Mouse (Mus musculus) CH12.LX (cell line): ENCODE results near the gene Zfyve9. TPM values are rescaled to one million over a fixed set of nuclear protein-coding genes. Genes with fewer than 3 reads are reported as not detected.

Experiments used
- DNase-seq: peaks from one replicate; pipeline ENCODE4 v3.0.0-alpha.2; 2013; ENCODE audit errors: extremely low read depth
- H3K27ac ChIP-seq: 2 replicates; pipeline ENCODE4 v1.5.1; 2012; ENCODE audit warnings: low read depth, mild to moderate bottlenecking, control low read depth, moderate library complexity; ENCODE audit not compliant: insufficient read depth
- H3K27me3 ChIP-seq: replicated peaks from 2 replicates; pipeline ENCODE3; 2012; ENCODE audit warnings: inconsistent platforms
- H3K36me3 ChIP-seq, 2 experiments: replicated peaks in 1 of 2; 2 replicates each; pipeline versions ENCODE3 to v1.6.1; 2012; ENCODE audit warnings: inconsistent platforms in 1 of 2, low read length in 1 of 2, mild to moderate bottlenecking in 1 of 2, mixed read lengths in 1 of 2, moderate library complexity in 1 of 2; ENCODE audit not compliant: control insufficient read depth in 1 of 2, insufficient read depth in 1 of 2
- H3K4me1 ChIP-seq, 2 experiments: 2 replicates each; pipeline ENCODE4 v1.6.1; 2012; ENCODE audit warnings: inconsistent platforms in 1 of 2, moderate library complexity in 1 of 2; ENCODE audit not compliant: insufficient read depth in 2 of 2, control insufficient read depth in 1 of 2
- H3K4me2 ChIP-seq: 2 replicates; pipeline ENCODE4 v1.6.1; 2012; ENCODE audit warnings: low read depth, mild to moderate bottlenecking, control low read depth; ENCODE audit not compliant: poor library complexity, insufficient read depth, severe bottlenecking
- H3K4me3 ChIP-seq, 3 experiments: fragments of 150-350 bp in 1 of 3; sonication (generic) in 1 of 3; replicated peaks in 1 of 3; 2 replicates each; pipeline versions ENCODE3 to v1.5.1; 2011 to 2012; ENCODE audit warnings: low read depth in 2 of 3, low read length in 2 of 3, mild to moderate bottlenecking in 2 of 3, moderate library complexity in 2 of 3, control low read depth in 1 of 3, improper control_type of control experiment in 1 of 3, inconsistent platforms in 1 of 3, mixed read lengths in 1 of 3; ENCODE audit not compliant: poor library complexity in 1 of 3
- H3K79me2 ChIP-seq: replicated peaks from 2 replicates; pipeline ENCODE4 v1.6.1; 2012; ENCODE audit warnings: mild to moderate bottlenecking, moderate library complexity; ENCODE audit not compliant: control insufficient read depth, poor library complexity, insufficient read depth, severe bottlenecking; ENCODE audit errors: extremely low read depth
- H3K9ac ChIP-seq: 2 replicates; pipeline ENCODE4 v1.6.1; 2012; ENCODE audit warnings: low read depth, mild to moderate bottlenecking, control low read depth, moderate library complexity; ENCODE audit not compliant: insufficient read depth
- H3K9me3 ChIP-seq: replicated peaks from 2 replicates; pipeline ENCODE3; 2012; ENCODE audit warnings: low read length, inconsistent platforms, mixed read lengths
- BHLHE40 ChIP-seq: IDR thresholded peaks from 2 replicates; pipeline ENCODE4 v1.6.1; 2011; ENCODE audit warnings: mild to moderate bottlenecking, low read depth, low read length, improper control_type of control experiment
- CHD1 ChIP-seq: IDR thresholded peaks from 2 replicates; pipeline ENCODE4 v1.6.1; 2012; ENCODE audit warnings: low read depth, low read length, improper control_type of control experiment, inconsistent platforms
- CHD2 ChIP-seq: IDR thresholded peaks from 2 replicates; pipeline ENCODE4 v1.6.1; 2011; ENCODE audit warnings: low read length, improper control_type of control experiment
- CTCF ChIP-seq, 2 experiments: IDR thresholded peaks in 1 of 2; conservative IDR thresholded peaks in 1 of 2; 2 replicates each; pipeline ENCODE4 v1.5.1; 2011 to 2012; ENCODE audit warnings: low read depth in 2 of 2, low read length in 2 of 2, improper control_type of control experiment in 1 of 2, inconsistent platforms in 1 of 2, mild to moderate bottlenecking in 1 of 2, moderate library complexity in 1 of 2
- E2F4 ChIP-seq: IDR thresholded peaks from 2 replicates; pipeline ENCODE4 v1.6.1; 2011; ENCODE audit warnings: low read depth, low read length, improper control_type of control experiment; ENCODE audit not compliant: insufficient replicate concordance
- ELF1 ChIP-seq: IDR thresholded peaks from 2 replicates; pipeline ENCODE4 v1.6.1; 2014; ENCODE audit warnings: low read depth, mild to moderate bottlenecking, inconsistent platforms, low read length, improper control_type of control experiment
- EP300 ChIP-seq: IDR thresholded peaks from 2 replicates; pipeline ENCODE4 v1.6.1; 2011; ENCODE audit warnings: low read length, improper control_type of control experiment
- ETS1 ChIP-seq: conservative IDR thresholded peaks from 2 replicates; pipeline ENCODE4 v1.6.1; 2012; ENCODE audit warnings: low read depth, mild to moderate bottlenecking, inconsistent platforms, low read length, improper control_type of control experiment, moderate library complexity
- GABPA ChIP-seq: IDR thresholded peaks from 2 replicates; pipeline ENCODE4 v1.6.1; 2012; ENCODE audit warnings: low read depth, low read length, improper control_type of control experiment, inconsistent platforms; ENCODE audit not compliant: insufficient replicate concordance
- HCFC1 ChIP-seq: IDR thresholded peaks from 2 replicates; pipeline ENCODE4 v1.6.1; 2012; ENCODE audit warnings: low read depth, mild to moderate bottlenecking, inconsistent platforms, low read length, improper control_type of control experiment
- IRF4 ChIP-seq: IDR thresholded peaks from 2 replicates; pipeline ENCODE4 v1.6.1; 2014; ENCODE audit warnings: low read depth, mild to moderate bottlenecking, inconsistent platforms, low read length, improper control_type of control experiment
- JUN ChIP-seq: IDR thresholded peaks from 2 replicates; pipeline ENCODE4 v1.6.1; 2011; ENCODE audit warnings: low read depth, mild to moderate bottlenecking, low read length, improper control_type of control experiment, moderate library complexity; ENCODE audit not compliant: insufficient read depth
- JUND ChIP-seq: conservative IDR thresholded peaks from 2 replicates; pipeline ENCODE4 v1.6.1; 2011; ENCODE audit warnings: low read depth, low read length, improper control_type of control experiment
- KAT2A ChIP-seq: IDR thresholded peaks from 2 replicates; pipeline ENCODE4 v1.6.1; 2012; ENCODE audit warnings: low read length, improper control_type of control experiment, inconsistent platforms; ENCODE audit not compliant: insufficient replicate concordance
- MAFK ChIP-seq: IDR thresholded peaks from 2 replicates; pipeline ENCODE4 v1.6.1; 2011; ENCODE audit warnings: low read length, improper control_type of control experiment; ENCODE audit not compliant: insufficient replicate concordance
- MAX ChIP-seq: IDR thresholded peaks from 2 replicates; pipeline ENCODE4 v1.6.1; 2011; ENCODE audit warnings: low read length, improper control_type of control experiment
- MXI1 ChIP-seq: IDR thresholded peaks from 2 replicates; pipeline ENCODE4 v1.6.1; 2011; ENCODE audit warnings: mild to moderate bottlenecking, low read depth, low read length, improper control_type of control experiment
- MYC ChIP-seq: IDR thresholded peaks from 2 replicates; pipeline ENCODE4 v1.6.1; 2011; ENCODE audit warnings: low read depth, mild to moderate bottlenecking, improper control_type of control experiment, low read length
- NELFE ChIP-seq: IDR thresholded peaks from 2 replicates; pipeline ENCODE4 v1.6.1; 2011; ENCODE audit warnings: low read depth, low read length, improper control_type of control experiment
- NRF1 ChIP-seq: IDR thresholded peaks from 2 replicates; pipeline ENCODE4 v1.6.1; 2014; ENCODE audit warnings: low read depth, mild to moderate bottlenecking, inconsistent platforms, low read length, improper control_type of control experiment, moderate library complexity
- PAX5 ChIP-seq: IDR thresholded peaks from 2 replicates; pipeline ENCODE4 v1.6.1; 2012; ENCODE audit warnings: low read length, inconsistent platforms, mixed read lengths
- POLR2AphosphoS2 ChIP-seq: IDR thresholded peaks from 2 replicates; pipeline ENCODE4 v1.6.1; 2011; ENCODE audit warnings: low read depth, low read length, improper control_type of control experiment
- RAD21 ChIP-seq: IDR thresholded peaks from 2 replicates; pipeline ENCODE4 v1.6.1; 2011; ENCODE audit warnings: low read depth, mild to moderate bottlenecking, low read length, improper control_type of control experiment, moderate library complexity
- SIN3A ChIP-seq: IDR thresholded peaks from 2 replicates; pipeline ENCODE4 v1.6.1; 2012; ENCODE audit warnings: low read length, improper control_type of control experiment, inconsistent platforms
- TBP ChIP-seq: conservative IDR thresholded peaks from 2 replicates; pipeline ENCODE4 v1.6.1; 2011; ENCODE audit warnings: low read depth, low read length, improper control_type of control experiment
- TCF12 ChIP-seq: IDR thresholded peaks from 2 replicates; pipeline ENCODE4 v1.6.1; 2014; ENCODE audit warnings: low read depth, mild to moderate bottlenecking, inconsistent platforms, low read length, improper control_type of control experiment
- UBTF ChIP-seq: IDR thresholded peaks from 2 replicates; pipeline ENCODE4 v1.6.1; 2012; ENCODE audit warnings: low read depth, mild to moderate bottlenecking, inconsistent platforms, low read length, improper control_type of control experiment, moderate library complexity
- USF1 ChIP-seq: IDR thresholded peaks from 2 replicates; pipeline ENCODE4 v1.6.1; 2014; ENCODE audit warnings: low read depth, mild to moderate bottlenecking, inconsistent platforms, low read length, improper control_type of control experiment
- USF2 ChIP-seq: conservative IDR thresholded peaks from 2 replicates; pipeline ENCODE4 v1.6.1; 2011; ENCODE audit warnings: low read depth, low read length, improper control_type of control experiment
- ZKSCAN1 ChIP-seq: IDR thresholded peaks from 2 replicates; pipeline ENCODE4 v1.6.1; 2012; ENCODE audit warnings: low read depth, inconsistent platforms, low read length, improper control_type of control experiment, borderline replicate concordance
- ZNF384 ChIP-seq: IDR thresholded peaks from 2 replicates; pipeline ENCODE4 v1.6.1; 2012; ENCODE audit warnings: low read depth, low read length, improper control_type of control experiment, inconsistent platforms
- dilution Hi-C: fragments of 300-500 bp; cut with MboI; formaldehyde crosslinking; loops from 2 replicates; pipeline ENCODE4 v1.14.3; 2020; ENCODE audit warnings: low sequenced_read_pairs; ENCODE audit not compliant: extremely low pct_unique_long_range_greater_than_20kb, extremely low pct_ligation_motif_present
- in situ Hi-C: fragments of 300-500 bp; cut with MboI; formaldehyde crosslinking; loops from 3 replicates; pipeline ENCODE4 v1.14.3; 2019; ENCODE audit warnings: low sequenced_read_pairs, low pct_ligation_motif_present, low pct_unique_long_range_greater_than_20kb, mixed read lengths
- polyA plus RNA-seq: library from polyadenylated mRNA; unstranded; fragments of >175 nt; gene quantifications from 2 replicates; pipeline ENCODE4 v1.2.1, GENCODE M21; 2012; ENCODE audit warnings: low read depth; ENCODE audit not compliant: insufficient read length
- total RNA-seq, 2 experiments: library from RNA; depleted of rRNA; stranded (reverse); fragments of 300-350 nt in 1 of 2; fragments of >200 nt in 1 of 2; gene quantifications; 2 replicates each; pipeline ENCODE4 v1.2.3; 2012 to 2014

The Zfyve9 gene
- total and polyA plus RNA-seq, 3 experiments = 0.83 to 2.8 (median 1.6) TPM

- Histone ChIP-seq H3K79me2 (peaks cover 3% of the 10 kb centered on the region; the same call in 1 of the 2 replicates), H3K4me3 (peak overlapping the region; percentile 88 to 90 (median 89)), H3K4me2 (peak overlapping the region; percentile 73), H3K9me3 (no peaks in the 10 kb centered on the region), H3K27me3 (no peaks in the 10 kb centered on the region), H3K27ac (peak overlapping the region; percentile 64; the same call in 1 of the 2 replicates), H3K9ac (peak overlapping the region; percentile 97), H3K4me1 (peaks cover 4 to 29% of the 10 kb centered on the region in 2 experiments; a peak in 3 of 4 replicates), H3K36me3 (peaks cover 24 to 53% of the 10 kb centered on the region in 2 experiments)
- TF ChIP-seq JUN (no peak), IRF4 (no peak), MXI1 (no peak), EP300 (no peak), JUND (no peak)
- dilution Hi-C loops = no loop called here
- in situ Hi-C loops = no loop called here
- peak; percentile 24 for DNase-seq
These were observed 160.1 kb downstream of the Zfyve9 start for GRCm38 (mm10) chr4:108620536-108620935.

GRCm38 (mm10) chr4:108619587-108620341 is 160.8 kb downstream of the Zfyve9 start, which contains the start of gene Cc2d1b:
TSS of gene Cc2d1b (plus strand) at chr4:108619940.
- Histone ChIP-seq H3K36me3 (peaks cover 16 to 53% of the 10 kb centered on the region in 2 experiments), H3K4me3 (peak within 1 kb of the TSS; percentile 88 to 90 (median 89)), H3K4me1 (peaks cover 4 to 29% of the 10 kb centered on the region in 2 experiments; a peak in 3 of 4 replicates), H3K4me2 (peak within 1 kb of the TSS; percentile 73), H3K9me3 (no peaks in the 10 kb centered on the region), H3K27ac (peak within 1 kb of the TSS; percentile 64), H3K27me3 (no peaks in the 10 kb centered on the region), H3K9ac (peak within 1 kb of the TSS; percentile 97), H3K79me2 (peaks cover 3% of the 10 kb centered on the region; the same call in 1 of the 2 replicates)
- peak; percentile 94 for DNase-seq
- in situ Hi-C loops = no loop called here
- dilution Hi-C loops = no loop called here
- TF ChIP-seq HCFC1 (peak; percentile 66), NELFE (peak; percentile 93), MXI1 (peak; percentile 85), ZNF384 (no peak), GABPA (no peak), TCF12 (peak; percentile 83), USF1 (peak; percentile 99), CHD1 (no peak), TBP (peak; percentile 62; the same call in 1 of the 2 replicates), ETS1 (0 out of 2 replicates have a peak, but pooled peaks have one; percentile 22), SIN3A (peak; percentile 90), UBTF (peak; percentile 55; the same call in 1 of the 2 replicates), RAD21 (no peak), MAFK (no peak), PAX5 (no peak), CTCF (conservative IDR thresholded peaks at IDR 0.05 in 1 of 2, IDR thresholded peaks at IDR 0.05 in 1 of 2; ENCODE audit: low read depth in 2 of 2, low read length in 2 of 2) (no peak), CHD2 (peak; percentile 96), MYC (peak; percentile 87), BHLHE40 (peak; percentile 100), POLR2AphosphoS2 (0 out of 2 replicates have a peak, but pooled peaks have one; percentile 71), NRF1 (peak; percentile 98), E2F4 (0 out of 2 replicates have a peak, but pooled peaks have one; percentile 62), MAX (peak; percentile 94), USF2 (peak; percentile 84), ZKSCAN1 (no peak; the same call in 1 of the 2 replicates), KAT2A (0 out of 2 replicates have a peak, but pooled peaks have one; percentile 58), ELF1 (peak; percentile 82), JUND (no peak)
